Mouse (Mus musculus): Measurements from ENCODE around the gene Ndufs2.

- no peak for TF ChIP-seq CTCF (IDR thresholded peaks at IDR 0.05; ENCODE audit: borderline replicate concordance, control insufficient read depth, extremely low read depth, insufficient read depth, low read length, poor library complexity)
- no peak for TF ChIP-seq POLR2A (IDR thresholded peaks at IDR 0.05; ENCODE audit: control insufficient read depth, extremely low read depth, insufficient read depth, low read length, poor library complexity)
Observed at GRCm38 (mm10) chr1:171195887-171196397, 55.2 kb downstream of the Ndufs2 start, which contains the start of gene Pcp4l1.

Data from thymus, adult 2 months (tissue).